Mouse (Mus musculus) heart, embryonic 14.5 days (tissue): ENCODE data around the gene Stat6. TPM values are rescaled to one million over a fixed set of nuclear protein-coding genes. Genes with fewer than 3 reads are reported as not detected.

Experiments
- ATAC-seq: fragments of 200-750 bp; cut with Nextera tagmentation; 2 replicates; pipeline ENCODE4 v1.8.0; 2017; ENCODE audit warnings: low read depth, moderate TSS enrichment; ENCODE audit not compliant: insufficient number of reproducible peaks, insufficient read depth, low FRiP score
- H3K27ac ChIP-seq, 2 experiments: fragments of 200-500 bp in 1 of 2; fragments of 300-500 bp in 1 of 2; sonication (generic) in 1 of 2; replicated peaks in 1 of 2; 2 replicates each; pipeline ENCODE4 v1.5.1; 2012 to 2014; ENCODE audit warnings: low read depth in 2 of 2, low read length in 2 of 2, control low read depth in 1 of 2, mild to moderate bottlenecking in 1 of 2, mixed read lengths in 1 of 2; ENCODE audit not compliant: control insufficient read depth in 1 of 2, insufficient read depth in 1 of 2
- H3K27me3 ChIP-seq: fragments of 300-500 bp; sonication (generic); 2 replicates; pipeline ENCODE4 v1.6.1; 2014; ENCODE audit warnings: mild to moderate bottlenecking, low read length, control low read depth; ENCODE audit not compliant: control insufficient read depth, insufficient read depth
- H3K36me3 ChIP-seq: fragments of 300-500 bp; sonication (generic); 2 replicates; pipeline ENCODE4 v1.6.1; 2014; ENCODE audit warnings: mild to moderate bottlenecking, control low read depth, low read length, mixed read lengths; ENCODE audit not compliant: control insufficient read depth, insufficient read depth
- H3K4me1 ChIP-seq, 2 experiments: fragments of 200-500 bp in 1 of 2; fragments of 300-500 bp in 1 of 2; sonication (generic) in 1 of 2; 2 replicates each; pipeline ENCODE4 v1.6.1; 2012 to 2014; ENCODE audit warnings: low read length in 2 of 2, control low read depth in 1 of 2, mixed read lengths in 1 of 2; ENCODE audit not compliant: control insufficient read depth in 2 of 2, insufficient read depth in 2 of 2
- H3K4me2 ChIP-seq: fragments of 300-500 bp; sonication (generic); 2 replicates; pipeline ENCODE4 v1.6.1; 2014; ENCODE audit warnings: mild to moderate bottlenecking, low read length
- H3K4me3 ChIP-seq, 2 experiments: fragments of 200-500 bp in 1 of 2; fragments of 300-500 bp in 1 of 2; sonication (generic) in 1 of 2; 2 replicates each; pipeline ENCODE4 v1.5.1; 2012 to 2014; ENCODE audit warnings: low read length in 2 of 2, mild to moderate bottlenecking in 2 of 2, control low read depth in 1 of 2, low read depth in 1 of 2, moderate library complexity in 1 of 2; ENCODE audit not compliant: control insufficient read depth in 1 of 2, insufficient read depth in 1 of 2
- H3K9ac ChIP-seq: fragments of 300-500 bp; sonication (generic); 2 replicates; pipeline ENCODE4 v1.6.1; 2014; ENCODE audit warnings: mild to moderate bottlenecking, low read length
- H3K9me3 ChIP-seq: fragments of 300-500 bp; sonication (generic); 2 replicates; pipeline ENCODE4 v1.6.1; 2016; ENCODE audit warnings: low read length, control low read depth; ENCODE audit not compliant: control insufficient read depth
- WGBS: fragments of 180-500 bp; shearing (Covaris S2); extraction: QIAGEN DNeasy Blood & Tissue Kit; methylation state at CpG from one replicate; pipeline ENCODE4 v1.1.7; 2014; 5-methylcytosine and 5-hydroxymethylcytosine counted together
- polyA plus RNA-seq: library from polyadenylated mRNA; unstranded; fragments of >200 nt; fragmentation: Nextera tagmentation; extraction: Ambion mirVana; gene quantifications from 2 replicates; pipeline ENCODE4 v1.2.1, GENCODE M21; 2014

Stat6 gene
- polyA plus RNA-seq, 1 experiment from 2014 or later, result 25.2 TPM

DNA sequence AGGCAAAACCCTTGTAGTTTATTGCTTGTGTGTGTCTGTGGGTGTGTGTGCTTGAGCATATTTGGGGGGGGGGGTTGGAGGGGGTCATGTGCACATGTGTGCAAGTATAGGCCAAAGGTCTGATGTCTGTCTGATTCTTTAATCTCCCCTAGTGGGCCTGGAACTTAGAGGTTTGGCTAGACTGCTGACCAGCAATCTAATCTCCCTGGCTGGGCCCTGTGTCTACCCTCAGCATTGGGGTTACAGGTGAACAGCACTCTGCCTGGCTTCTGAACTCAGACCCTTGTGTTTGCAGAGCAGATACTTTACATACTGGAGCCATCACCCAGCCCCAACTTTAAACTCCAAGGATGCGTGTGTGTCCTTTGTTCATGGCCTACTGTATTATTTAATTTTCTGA lies 36.4 kb downstream of the Stat6 start:
- Histone ChIP-seq H3K9ac (no peak overlapping the region), H3K27ac (no peak overlapping the region), H3K36me3 (no peaks in the 10 kb centered on the region), H3K27me3 (no peaks in the 10 kb centered on the region), H3K9me3 (no peaks in the 10 kb centered on the region), H3K4me2 (no peak overlapping the region), H3K4me3 (no peak overlapping the region), H3K4me1 (peaks cover 0 to 7% of the 10 kb centered on the region in 2 experiments; a peak in 1 of 4 replicates)
- no peak for ATAC-seq
- WGBS, result 85% methylated on average over 1 of the region's 1 CpGs

DNA sequence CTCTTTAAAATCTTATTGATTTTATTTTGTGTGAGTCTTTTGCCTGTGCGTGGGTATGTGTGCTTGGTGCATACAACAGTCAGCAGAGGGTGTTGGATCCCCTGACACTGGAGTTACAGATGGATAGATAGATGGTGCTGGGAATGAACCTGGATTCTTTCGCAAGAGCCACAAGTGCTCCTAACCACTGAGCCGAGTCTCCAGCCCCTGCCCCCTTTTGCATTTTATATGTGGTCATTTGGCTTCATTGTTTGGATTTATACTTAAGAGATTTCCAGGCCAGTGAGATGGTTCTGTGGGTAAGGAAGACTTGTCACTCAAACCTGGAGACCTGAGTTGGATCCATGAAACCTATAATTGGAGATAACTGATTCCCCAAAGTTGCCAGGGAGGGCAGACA lies 37.1 kb downstream of the Stat6 start:
- no peaks in the 10 kb centered on the region for H3K27me3 ChIP-seq
- peaks cover 0 to 7% of the 10 kb centered on the region in 2 experiments; a peak in 1 of 4 replicates for H3K4me1 ChIP-seq
- no peaks in the 10 kb centered on the region for H3K36me3 ChIP-seq
- 78% methylated on average over 3 of the region's 3 CpGs for WGBS
- no peaks in the 10 kb centered on the region for H3K9me3 ChIP-seq
- ATAC-seq, result no peak
- H3K9ac ChIP-seq, result no peak overlapping the region
- H3K4me3 ChIP-seq, result no peak overlapping the region
- H3K27ac ChIP-seq, result no peak overlapping the region
- H3K4me2 ChIP-seq, result no peak overlapping the region

DNA sequence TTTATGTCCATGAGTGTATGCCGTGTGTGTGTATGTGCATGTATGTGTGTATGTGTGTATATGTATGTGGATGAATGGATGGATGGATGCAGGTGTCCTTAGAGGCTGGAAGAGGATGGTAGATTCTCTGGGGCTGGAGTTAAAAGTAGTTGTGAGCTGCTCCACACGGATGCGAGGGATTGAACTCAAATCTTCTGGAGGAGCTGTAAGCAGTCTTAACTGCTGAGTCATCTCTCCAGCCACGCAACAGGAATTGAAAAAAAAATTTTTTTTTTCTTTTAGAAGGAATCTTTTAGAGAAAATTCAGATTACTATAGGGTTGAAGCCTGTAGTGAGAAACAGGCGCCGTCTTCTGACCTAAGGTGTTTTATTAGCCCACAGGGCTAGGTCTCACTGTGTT lies 40.1 kb downstream of the Stat6 start:
- no peaks in the 10 kb centered on the region for H3K36me3 ChIP-seq
- no peak overlapping the region for H3K4me3 ChIP-seq
- no peak overlapping the region for H3K9ac ChIP-seq
- H3K9me3 ChIP-seq, result no peaks in the 10 kb centered on the region
- no peak overlapping the region for H3K4me2 ChIP-seq
- 87% methylated on average over 6 of the region's 6 CpGs for WGBS
- H3K27me3 ChIP-seq, result no peaks in the 10 kb centered on the region
- ATAC-seq, result no peak
- peaks cover 0 to 4% of the 10 kb centered on the region in 2 experiments; a peak in 1 of 4 replicates for H3K4me1 ChIP-seq
- no peak overlapping the region for H3K27ac ChIP-seq

DNA sequence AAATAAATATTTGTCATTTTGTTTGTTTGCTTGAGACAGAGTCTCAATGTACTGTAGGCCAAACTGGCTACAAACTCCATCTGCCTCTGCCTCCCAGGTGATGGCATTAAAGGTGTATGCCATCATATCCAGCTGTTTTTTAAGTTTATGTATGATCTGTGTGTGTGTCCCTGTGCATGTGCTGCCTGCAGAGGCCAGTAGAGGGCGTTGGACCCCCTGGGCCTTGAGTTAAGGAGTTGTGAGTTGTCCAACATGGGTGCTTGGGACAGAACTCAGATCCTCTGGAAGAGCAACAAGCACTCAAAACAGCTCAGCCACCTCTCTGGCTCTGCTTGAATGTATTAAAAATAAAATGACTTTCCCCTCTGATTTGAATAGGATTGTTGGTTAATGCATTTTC lies 48.3 kb downstream of the Stat6 start:
- 24% methylated on average over 1 of the region's 1 CpGs for WGBS
- no peak overlapping the region for H3K4me2 ChIP-seq
- H3K36me3 ChIP-seq, result peaks cover 62% of the 10 kb centered on the region
- H3K9me3 ChIP-seq, result no peaks in the 10 kb centered on the region
- H3K27ac ChIP-seq, result no peak overlapping the region
- H3K4me3 ChIP-seq, result no peak overlapping the region
- H3K27me3 ChIP-seq, result no peaks in the 10 kb centered on the region
- ATAC-seq, result no peak
- H3K4me1 ChIP-seq, result no peaks in the 10 kb centered on the region
- H3K9ac ChIP-seq, result no peak overlapping the region

DNA sequence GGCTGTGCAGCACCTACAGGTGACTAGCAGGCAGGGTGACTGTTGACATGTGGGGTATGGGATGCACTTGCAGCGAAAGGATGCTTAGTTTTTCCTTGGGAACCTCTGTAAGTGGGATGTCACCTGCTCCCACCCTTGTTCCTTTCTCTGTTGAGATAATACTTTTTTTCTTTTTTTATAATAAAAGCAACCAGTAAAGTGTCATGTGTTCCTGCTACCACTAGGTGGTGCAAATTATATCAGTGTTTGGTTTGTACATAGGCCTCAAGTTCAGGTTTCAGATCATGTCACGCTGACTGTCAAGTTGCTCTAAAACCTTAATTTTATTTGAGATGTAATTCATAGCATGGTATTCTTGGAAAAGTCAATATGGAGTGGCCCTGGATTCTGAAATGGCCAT lies 51.9 kb downstream of the Stat6 start:
- Histone ChIP-seq H3K9me3 (no peaks in the 10 kb centered on the region), H3K4me2 (no peak overlapping the region), H3K36me3 (peaks cover 83% of the 10 kb centered on the region), H3K27me3 (no peaks in the 10 kb centered on the region), H3K4me3 (no peak overlapping the region), H3K27ac (no peak overlapping the region), H3K4me1 (no peaks in the 10 kb centered on the region), H3K9ac (no peak overlapping the region)
- no peak for ATAC-seq
- 58% methylated on average over 2 of the region's 2 CpGs for WGBS

DNA sequence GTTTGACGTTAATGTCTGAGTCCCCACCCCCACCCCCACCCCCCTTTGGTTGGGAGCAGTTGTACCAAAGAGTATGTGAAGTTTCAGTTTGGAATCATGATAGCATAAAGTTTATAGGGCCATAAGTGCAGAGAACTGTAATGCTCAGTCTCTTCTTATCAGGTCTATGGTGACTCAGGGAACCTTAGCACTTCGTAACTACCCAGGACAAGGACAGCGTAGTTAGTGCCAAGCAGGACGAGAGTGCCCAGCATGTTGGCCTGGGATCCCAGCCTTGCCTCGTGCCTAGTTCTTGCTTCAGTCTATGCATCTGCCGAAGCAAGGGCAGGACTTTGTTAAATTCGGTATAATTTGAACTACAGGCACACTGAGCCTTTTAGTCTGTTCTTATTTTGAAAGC lies 53.0 kb downstream of the Stat6 start:
- Histone ChIP-seq H3K4me1 (no peaks in the 10 kb centered on the region), H3K36me3 (peaks cover 77% of the 10 kb centered on the region), H3K27me3 (no peaks in the 10 kb centered on the region), H3K9ac (no peak overlapping the region), H3K4me3 (no peak overlapping the region), H3K9me3 (no peaks in the 10 kb centered on the region), H3K27ac (no peak overlapping the region), H3K4me2 (no peak overlapping the region)
- WGBS, result 92% methylated on average over 7 of the region's 7 CpGs
- ATAC-seq, result no peak

DNA sequence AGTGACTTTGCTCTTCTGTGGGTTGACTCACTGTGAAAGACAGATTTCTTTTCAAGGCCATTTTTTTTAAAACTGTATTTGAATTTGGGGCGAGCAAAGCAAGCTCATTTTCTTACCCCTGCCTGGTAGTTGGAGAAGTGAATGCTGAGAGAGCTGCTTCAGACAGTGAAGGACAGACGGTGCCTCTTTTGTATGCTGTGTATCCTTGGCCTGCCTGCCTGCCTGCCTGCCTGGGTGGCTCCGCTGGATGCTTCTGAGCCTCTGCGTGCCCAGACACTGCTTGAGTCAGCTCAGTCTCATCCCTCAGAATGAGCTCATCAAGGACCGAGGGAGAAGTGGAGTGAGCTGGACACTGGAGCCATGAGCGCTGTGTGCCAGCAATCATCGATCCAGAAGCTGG lies 56.2 kb downstream of the Stat6 start:
- H3K36me3 ChIP-seq, result peaks cover 54% of the 10 kb centered on the region
- 91% methylated on average over 7 of the region's 7 CpGs for WGBS
- ATAC-seq, result no peak

DNA sequence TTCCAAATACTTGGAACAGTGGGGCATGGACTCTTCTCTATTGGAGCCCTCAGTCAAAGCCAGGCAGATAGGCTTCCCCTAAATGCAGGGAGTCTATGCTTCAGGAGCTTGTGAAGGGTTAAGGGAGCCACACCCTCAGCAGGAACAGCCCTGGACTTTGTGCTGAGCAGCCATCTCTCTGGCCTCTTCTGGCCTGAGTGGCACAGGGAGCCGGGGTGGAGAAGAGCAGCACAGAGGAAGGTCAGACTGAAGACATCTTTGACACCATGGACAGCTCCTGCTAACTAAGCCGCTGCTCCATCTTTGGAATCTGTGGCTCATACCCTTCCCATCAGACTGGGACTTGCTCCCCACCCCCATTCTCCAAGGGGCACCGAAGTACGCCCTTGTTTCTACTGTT lies 60.5 kb downstream of the Stat6 start:
- peaks cover 15% of the 10 kb centered on the region; the same call in 1 of the 2 replicates for H3K36me3 ChIP-seq
- no peak overlapping the region for H3K4me3 ChIP-seq
- H3K27ac ChIP-seq, result no peak overlapping the region
- H3K9me3 ChIP-seq, result no peaks in the 10 kb centered on the region
- no peaks in the 10 kb centered on the region; the same call in 1 of the 2 replicates for H3K27me3 ChIP-seq
- H3K4me2 ChIP-seq, result no peak overlapping the region
- ATAC-seq, result no peak
- 28% methylated on average over 4 of the region's 4 CpGs for WGBS
- no peak overlapping the region for H3K9ac ChIP-seq
- H3K4me1 ChIP-seq, result peaks cover 8 to 11% of the 10 kb centered on the region in 2 experiments

More for the DNA sequence above, 56.2 kb downstream of the Stat6 start:
- Histone ChIP-seq H3K27ac (no peak overlapping the region), H3K4me1 (no peaks in the 10 kb centered on the region), H3K9ac (no peak overlapping the region), H3K9me3 (no peaks in the 10 kb centered on the region), H3K27me3 (no peaks in the 10 kb centered on the region; the same call in 1 of the 2 replicates), H3K4me3 (no peak overlapping the region), H3K4me2 (no peak overlapping the region)
